Mouse (Mus musculus): ENCODE measurements around the gene Gm6525. TPM values are rescaled to one million over a fixed set of nuclear protein-coding genes. Genes with fewer than 3 reads are reported as not detected.

Gm6525 gene
- not detected in 2 replicates for total RNA-seq (2014; fragmentation: Nextera tagmentation)
- total RNA-seq (2017), result 0.15 TPM in 1 of 2 replicates, not detected in the other

DNA sequence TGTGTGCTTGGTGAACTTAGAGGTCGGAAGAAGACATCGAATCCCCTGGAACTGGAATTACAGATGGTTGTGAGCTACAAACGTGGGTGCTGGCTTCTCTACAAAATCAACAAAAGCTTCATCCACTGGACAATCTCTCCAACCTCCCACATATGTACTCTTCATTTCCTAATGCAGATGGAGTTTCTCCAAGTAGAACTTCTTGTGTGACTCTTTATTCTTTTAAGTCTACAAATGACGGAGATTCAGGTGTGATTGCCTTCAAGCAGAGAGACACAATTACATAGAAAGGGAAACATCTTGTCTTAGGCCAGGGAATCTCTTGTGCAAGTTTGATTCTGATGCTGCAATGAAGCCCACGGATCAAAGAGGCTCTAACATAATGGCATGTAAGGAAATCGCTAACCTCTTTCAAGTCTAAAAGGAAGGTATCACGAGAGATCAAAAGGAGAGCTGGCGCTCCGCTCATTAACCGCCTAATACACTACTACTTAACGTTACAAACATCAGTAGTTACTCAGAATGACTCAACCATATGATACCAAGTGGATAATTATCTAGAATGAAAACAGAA, at the start of gene Gm6525:
Gene Gm6525, plus strand, starts transcription at position 524 of the 574 bp plus-strand sequence.
- ATAC-seq (replicated peaks; ENCODE audit: poor library complexity, severe bottlenecking), result no peak

DNA sequence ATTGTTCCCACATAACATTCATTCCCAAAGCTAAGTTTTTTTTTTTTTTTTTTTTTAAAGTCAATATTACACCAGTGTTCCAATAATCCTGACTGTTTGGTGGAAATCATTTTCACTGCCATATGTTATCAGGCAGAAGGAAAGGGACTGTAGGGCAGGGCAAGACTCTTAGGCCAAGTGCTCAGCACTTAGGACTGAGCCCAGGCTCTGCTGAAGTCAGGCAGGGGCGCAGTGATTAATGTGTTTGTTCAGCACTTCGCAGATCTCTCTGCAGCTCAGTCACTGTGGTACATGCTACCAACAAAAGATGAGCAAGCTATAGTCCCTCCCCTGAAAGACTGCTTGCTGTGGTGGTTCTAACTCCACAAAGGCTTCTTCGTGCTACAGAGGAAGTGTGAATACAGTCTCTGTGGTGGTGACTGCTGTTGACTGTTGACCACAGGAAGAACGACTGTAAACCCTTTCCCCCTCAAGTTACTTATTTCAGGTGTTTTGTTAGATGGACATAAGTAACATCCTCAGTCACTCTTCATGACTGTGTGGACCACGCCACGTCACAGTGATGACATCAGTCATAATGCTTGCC, 48.1 kb upstream of the Gm6525 start:
- peak; percentile 84 for ATAC-seq (replicated peaks; ENCODE audit: poor library complexity, severe bottlenecking)

- no peak; the same call in 1 of the 2 replicates for ATAC-seq (replicated peaks; ENCODE audit: poor library complexity, severe bottlenecking)
These were observed 47.2 kb upstream of the Gm6525 start for GRCm38 (mm10) chr3:84126721-84127120.

DNA sequence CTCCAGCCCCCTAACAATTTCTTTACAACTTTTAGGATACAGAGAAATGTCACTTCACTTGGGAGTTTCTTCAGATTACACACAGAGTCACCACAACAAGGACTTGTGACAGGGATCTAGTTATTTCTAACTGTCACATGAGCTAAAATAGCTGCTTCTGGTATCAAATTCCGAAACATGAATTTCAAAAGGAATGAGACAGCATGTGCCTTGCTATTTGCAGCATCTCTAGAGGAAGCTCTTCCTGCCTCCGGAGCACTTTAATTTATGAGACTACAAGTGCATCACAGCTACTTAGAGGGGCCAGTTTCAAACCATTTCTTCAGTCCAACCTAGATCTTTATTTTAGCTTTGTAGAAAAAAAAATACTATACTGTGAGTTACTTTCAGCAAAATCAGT, 46.5 kb upstream of the Gm6525 start:
- ATAC-seq (replicated peaks; ENCODE audit: poor library complexity, severe bottlenecking), result no peak

- peak; percentile 48 for ATAC-seq (replicated peaks; ENCODE audit: poor library complexity, severe bottlenecking)
These were observed 44.7 kb upstream of the Gm6525 start for GRCm38 (mm10) chr3:84128871-84129870.

DNA sequence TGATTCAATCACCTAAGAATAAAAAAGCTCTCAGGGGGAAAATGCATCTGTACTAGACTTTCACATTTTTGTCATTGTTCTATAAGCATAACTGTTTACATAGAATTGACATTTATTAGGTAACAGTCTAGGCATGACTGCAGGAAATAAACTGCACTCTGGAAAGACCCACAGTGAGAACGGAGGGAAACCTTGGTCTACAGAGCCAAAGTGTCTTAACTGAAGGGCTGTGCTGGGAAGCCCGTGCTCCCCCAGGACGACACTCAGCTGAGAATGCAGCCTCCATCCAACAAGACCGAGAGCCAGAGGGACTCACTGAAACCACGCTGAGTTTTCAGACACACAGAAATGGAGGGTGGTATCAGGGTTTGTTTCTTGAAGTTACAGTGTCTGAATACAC, 43.1 kb upstream of the Gm6525 start:
- no peak for ATAC-seq (replicated peaks; ENCODE audit: poor library complexity, severe bottlenecking)

GRCm38 (mm10) chr3:84131369-84131768, 42.5 kb upstream of the Gm6525 start:
- ATAC-seq (replicated peaks; ENCODE audit: poor library complexity, severe bottlenecking), result no peak

DNA sequence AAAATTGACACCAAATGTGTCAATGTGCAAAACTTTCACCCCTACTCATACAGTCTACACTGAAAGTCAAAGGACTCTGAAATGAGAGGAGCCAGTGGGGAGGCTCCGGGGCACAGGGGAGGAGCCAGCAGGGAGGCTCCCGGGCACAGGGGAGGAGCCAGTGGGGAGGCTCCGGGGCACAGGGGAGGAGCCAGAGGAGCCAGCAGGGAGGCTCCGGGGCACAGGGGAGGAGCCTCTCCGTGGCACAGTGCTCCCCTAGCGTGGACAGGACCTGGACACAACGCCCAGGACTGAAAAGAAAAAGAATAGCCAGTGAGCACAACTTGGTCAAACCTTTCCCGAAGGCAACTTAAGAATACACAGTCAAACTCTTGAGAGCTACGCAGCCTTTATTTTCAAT, 38.5 kb upstream of the Gm6525 start:
- peak; percentile 100 for ATAC-seq (replicated peaks; ENCODE audit: poor library complexity, severe bottlenecking)

DNA sequence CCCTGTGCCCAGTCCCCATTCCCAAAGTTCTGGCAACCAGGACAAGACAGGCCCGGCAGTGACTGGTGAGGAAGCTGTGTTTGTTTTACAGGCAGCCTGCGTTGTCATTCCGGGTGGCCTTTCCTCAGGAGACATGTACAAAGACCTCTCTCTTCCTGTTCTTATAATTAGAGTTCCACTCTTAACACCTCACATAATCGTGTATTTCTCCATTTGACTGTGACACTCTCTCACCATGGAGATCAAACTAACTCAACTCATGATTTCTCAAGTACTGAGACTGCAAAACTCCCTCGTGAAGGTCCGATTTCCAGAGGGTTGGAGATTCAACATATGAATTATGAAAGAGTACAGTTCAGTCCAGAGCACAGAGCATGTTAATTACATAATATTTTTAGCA, 38.0 kb upstream of the Gm6525 start:
- ATAC-seq (replicated peaks; ENCODE audit: poor library complexity, severe bottlenecking), result peak; percentile 43

- no peak for ATAC-seq (replicated peaks; ENCODE audit: poor library complexity, severe bottlenecking)
These were observed 37.4 kb upstream of the Gm6525 start for GRCm38 (mm10) chr3:84136509-84136908.

DNA sequence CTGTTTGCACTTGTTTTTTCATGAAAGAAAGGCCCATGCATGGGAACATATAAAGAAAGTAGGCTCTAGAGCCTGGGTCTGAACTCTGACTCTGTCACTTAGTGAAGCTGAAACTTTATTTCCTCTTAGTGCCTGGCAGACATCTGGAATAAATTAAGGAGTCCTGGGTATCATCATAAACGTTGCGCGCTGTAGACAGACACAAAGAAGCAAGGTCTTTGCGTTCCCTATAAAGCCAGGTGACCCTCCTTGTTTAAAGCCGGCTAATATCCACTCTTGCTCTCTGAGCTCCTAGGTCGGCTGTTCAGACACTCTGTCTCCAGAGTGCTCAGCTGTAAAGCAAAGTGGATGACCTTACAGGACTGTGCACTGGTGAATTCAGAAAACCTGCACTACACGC, 33.0 kb upstream of the Gm6525 start:
- no peak for ATAC-seq (replicated peaks; ENCODE audit: poor library complexity, severe bottlenecking)

DNA sequence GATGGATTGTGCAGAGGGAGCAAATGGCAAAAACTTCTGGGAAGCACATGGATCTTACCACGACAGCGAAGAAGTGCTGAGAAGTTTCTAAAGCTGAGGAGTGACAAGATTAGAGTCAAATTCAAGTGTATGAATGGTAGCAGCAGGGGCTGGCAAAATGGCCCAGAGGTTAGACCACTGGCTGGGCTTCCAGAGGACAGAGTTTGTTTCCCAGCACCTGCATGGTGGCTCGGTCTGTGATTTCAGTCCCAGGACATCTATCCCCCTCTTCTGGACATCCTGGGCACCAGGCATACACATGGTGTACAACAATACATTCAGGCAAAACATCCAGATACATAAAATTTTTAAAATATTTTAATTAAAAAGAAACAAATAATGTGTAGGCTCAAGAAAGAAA, 24.1 kb upstream of the Gm6525 start:
- no peak for ATAC-seq (replicated peaks; ENCODE audit: poor library complexity, severe bottlenecking)

DNA sequence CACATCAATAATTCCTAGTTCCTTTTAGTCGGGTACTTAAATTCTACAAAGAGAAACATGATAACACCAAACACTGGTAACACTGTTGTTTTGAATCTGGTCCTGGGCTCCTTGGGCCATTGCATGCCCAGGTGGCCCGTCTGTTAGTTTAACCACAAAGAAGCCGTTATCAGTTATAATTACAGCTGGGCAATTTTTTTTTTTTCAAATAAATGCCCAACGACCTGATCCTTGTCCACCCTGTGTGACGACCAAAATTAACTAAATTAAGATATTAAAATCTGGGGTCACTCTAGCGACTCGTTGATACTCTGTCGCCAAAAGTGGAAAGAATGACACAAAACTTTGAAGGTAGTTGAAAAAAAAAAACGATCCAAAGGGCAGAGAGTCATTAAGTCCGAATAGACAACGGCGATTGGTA, 19.2 kb upstream of the Gm6525 start:
- ATAC-seq (replicated peaks; ENCODE audit: poor library complexity, severe bottlenecking), result no peak

GRCm38 (mm10) chr3:84155146-84155545, 18.8 kb upstream of the Gm6525 start:
- peak; percentile 28 for ATAC-seq (replicated peaks; ENCODE audit: poor library complexity, severe bottlenecking)

- peak; percentile 99 for ATAC-seq (replicated peaks; ENCODE audit: poor library complexity, severe bottlenecking)
These were observed 18.3 kb upstream of the Gm6525 start, which contains the start of gene Mnd1 for GRCm38 (mm10) chr3:84155558-84156006. Gene Mnd1, minus strand, starts transcription at chr3:84155786.

GRCm38 (mm10) chr3:84156105-84156504, 17.8 kb upstream of the Gm6525 start:
- no peak for ATAC-seq (replicated peaks; ENCODE audit: poor library complexity, severe bottlenecking)

DNA sequence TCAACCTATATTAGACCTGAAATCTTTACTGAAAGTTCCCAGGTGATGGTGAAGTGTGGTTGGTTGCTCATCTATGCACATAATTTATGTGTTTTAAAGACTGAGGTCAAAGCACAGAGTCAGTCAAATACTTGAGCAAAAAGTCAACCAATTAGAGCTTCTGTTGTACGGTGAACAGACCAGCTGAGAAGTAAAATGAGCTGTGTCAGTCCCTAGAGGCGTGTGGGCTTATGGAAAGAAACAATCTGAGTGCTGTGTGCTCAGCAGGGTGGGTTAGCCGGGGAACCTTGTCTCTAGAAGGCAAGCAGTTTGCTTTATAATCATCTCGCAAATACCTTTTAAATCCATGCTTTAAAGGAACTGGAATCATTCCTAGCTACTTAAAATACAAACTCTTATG, 16.9 kb upstream of the Gm6525 start:
- no peak for ATAC-seq (replicated peaks; ENCODE audit: poor library complexity, severe bottlenecking)

DNA sequence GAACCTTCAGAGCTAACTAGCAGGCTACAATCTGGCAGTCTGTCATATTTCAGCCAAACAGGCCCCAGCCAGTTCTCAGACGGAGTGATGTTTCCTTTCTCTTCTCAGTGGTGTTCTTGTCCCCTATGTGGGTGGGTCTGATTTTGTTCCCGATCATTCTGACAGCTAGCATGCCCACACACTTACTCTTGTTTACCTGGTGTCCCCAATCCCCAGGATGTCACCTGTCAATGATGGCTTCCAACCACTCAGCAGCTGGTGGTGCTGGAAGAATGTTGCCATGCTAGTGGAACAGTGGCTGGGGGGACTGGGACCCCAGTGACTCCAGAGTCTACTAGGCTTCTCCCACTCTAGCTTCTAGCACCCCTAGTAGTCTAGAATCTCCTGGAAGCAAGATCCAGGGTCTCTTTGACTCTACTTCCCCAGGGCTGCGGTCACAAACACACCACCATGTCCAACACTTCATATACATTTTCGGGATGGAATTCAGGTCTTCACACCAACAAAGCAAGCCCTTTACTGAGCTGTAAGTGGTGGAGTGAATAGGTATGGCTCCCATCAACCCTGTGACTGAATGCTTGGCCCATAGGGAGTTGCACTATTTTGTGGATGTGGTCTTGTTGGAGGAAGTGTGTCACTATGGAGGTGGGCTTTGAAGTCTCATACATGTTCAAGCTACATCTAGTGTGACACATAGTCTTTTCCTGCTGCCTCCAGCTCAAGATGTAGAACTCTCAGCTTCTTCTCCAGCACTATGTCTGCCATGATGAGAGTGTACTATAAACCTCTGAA, 16.1 kb upstream of the Gm6525 start:
- ATAC-seq (replicated peaks; ENCODE audit: poor library complexity, severe bottlenecking), result no peak

DNA sequence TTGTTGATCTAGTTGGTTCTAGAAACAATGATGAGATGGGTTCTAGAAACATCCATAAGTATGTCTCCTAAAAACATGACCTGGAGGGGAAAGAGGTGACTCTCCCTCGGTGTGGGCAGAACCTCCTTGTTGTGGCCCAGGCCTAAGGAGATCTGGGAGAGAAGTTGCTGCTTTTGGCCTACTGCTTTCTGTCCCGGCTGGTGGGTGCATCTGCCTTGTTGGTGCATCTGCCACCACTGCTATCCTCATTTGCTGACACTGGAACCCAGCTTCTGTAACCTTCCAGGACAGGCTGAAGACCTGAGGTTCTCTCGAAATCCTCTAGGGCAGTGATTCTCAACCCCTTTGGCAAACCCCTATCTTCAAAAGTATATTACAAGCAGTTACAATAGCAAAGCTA, 8.5 kb upstream of the Gm6525 start:
- ATAC-seq (replicated peaks; ENCODE audit: poor library complexity, severe bottlenecking), result no peak

DNA sequence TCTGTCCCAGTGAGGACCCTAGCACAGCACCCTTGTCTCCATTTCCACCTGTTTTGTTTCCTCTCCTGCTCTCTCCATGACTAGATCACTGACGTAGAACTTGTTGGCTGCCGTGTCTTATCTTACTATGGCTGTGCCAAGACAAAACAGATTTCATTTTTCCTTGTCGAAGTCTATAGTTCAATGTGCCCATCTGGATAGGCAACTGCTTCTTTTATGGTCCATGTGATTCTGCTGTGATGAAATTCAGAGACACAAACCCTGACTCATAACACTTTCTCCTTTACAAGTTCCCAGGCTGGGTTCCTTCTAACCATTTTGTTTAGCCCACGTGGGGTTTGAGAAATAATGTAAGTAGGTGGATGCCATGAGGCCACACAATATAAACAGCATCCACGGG, 7.8 kb upstream of the Gm6525 start:
- ATAC-seq (replicated peaks; ENCODE audit: poor library complexity, severe bottlenecking), result no peak
